Mouse (Mus musculus): ENCODE data around the gene Chst3.

GRCm38 (mm10) chr10:60162973-60163255 is 56.1 kb downstream of the Chst3 start:
- TF ChIP-seq CTCF (IDR thresholded peaks at IDR 0.05; ENCODE audit: low read depth) (no peak), EP300 (IDR thresholded peaks at IDR 0.05; ENCODE audit: low read depth) (no peak)
